Mouse (Mus musculus) kidney, embryonic 15.5 days (tissue): Measurements from ENCODE around the gene Cdkal1. TPM values are rescaled to one million over a fixed set of nuclear protein-coding genes. Genes with fewer than 3 reads are reported as not detected.
A peak's percentile ranks its signal among the peaks of the same experiment; 100 is the strongest.

Experiments used
- ATAC-seq: fragments of 200-750 bp; cut with Nextera tagmentation; replicated peaks from 2 replicates; pipeline ENCODE4 v1.8.0; 2017; ENCODE audit warnings: moderate TSS enrichment; ENCODE audit not compliant: low FRiP score
- H3K27ac ChIP-seq: fragments of 300-500 bp; sonication (generic); 2 replicates; pipeline ENCODE4 v1.5.1; 2015; ENCODE audit warnings: mild to moderate bottlenecking, inconsistent platforms
- H3K27me3 ChIP-seq: fragments of 300-500 bp; sonication (generic); 2 replicates; pipeline ENCODE4 v1.6.1; 2015; ENCODE audit warnings: inconsistent platforms
- H3K36me3 ChIP-seq: fragments of 300-500 bp; sonication (generic); 2 replicates; pipeline ENCODE4 v1.6.1; 2015; ENCODE audit warnings: inconsistent platforms
- H3K4me1 ChIP-seq: fragments of 300-500 bp; sonication (generic); 2 replicates; pipeline ENCODE4 v1.6.1; 2015; ENCODE audit warnings: inconsistent platforms
- H3K4me2 ChIP-seq: fragments of 300-500 bp; sonication (generic); 2 replicates; pipeline ENCODE4 v1.6.1; 2015; ENCODE audit warnings: moderate library complexity, mild to moderate bottlenecking, inconsistent platforms
- H3K4me3 ChIP-seq: fragments of 300-500 bp; sonication (generic); replicated peaks from 2 replicates; pipeline ENCODE4 v1.5.1; 2015; ENCODE audit warnings: mild to moderate bottlenecking, inconsistent platforms
- H3K9ac ChIP-seq: fragments of 300-500 bp; sonication (generic); 2 replicates; pipeline ENCODE4 v1.6.1; 2015; ENCODE audit warnings: mild to moderate bottlenecking, inconsistent platforms
- H3K9me3 ChIP-seq: fragments of 300-500 bp; sonication (generic); replicated peaks from 2 replicates; pipeline ENCODE4 v1.6.1; 2016; ENCODE audit warnings: inconsistent platforms
- WGBS: fragments of 180-500 bp; shearing (Covaris S2); methylation state at CpG from one replicate; pipeline ENCODE4 v1.1.7; 2015; ENCODE audit warnings: mixed read lengths; 5-methylcytosine and 5-hydroxymethylcytosine counted together
- polyA plus RNA-seq: library from polyadenylated mRNA; unstranded; fragments of >200 nt; fragmentation: Nextera tagmentation; extraction: Ambion mirVana; gene quantifications from 2 replicates; pipeline ENCODE4 v1.2.1, GENCODE M21; 2015

Cdkal1 gene
- polyA plus RNA-seq, 1 experiment from 2014 or later = 33.5 TPM

GRCm38 (mm10) chr13:29724855-29725254 is 130.6 kb downstream of the Cdkal1 start:
- no peaks in the 10 kb centered on the region for H3K36me3 ChIP-seq
- H3K4me2 ChIP-seq = no peak overlapping the region
- no peaks in the 10 kb centered on the region for H3K9me3 ChIP-seq
- H3K4me3 ChIP-seq = no peak overlapping the region
- H3K27me3 ChIP-seq = no peaks in the 10 kb centered on the region
- 78% methylated on average over 6 of the region's 6 CpGs for WGBS
- H3K9ac ChIP-seq = no peak overlapping the region
- no peak overlapping the region for H3K27ac ChIP-seq
- H3K4me1 ChIP-seq = no peaks in the 10 kb centered on the region
- ATAC-seq = no peak

- Histone ChIP-seq H3K36me3 (no peaks in the 10 kb centered on the region), H3K27me3 (no peaks in the 10 kb centered on the region), H3K9me3 (no peaks in the 10 kb centered on the region), H3K27ac (no peak overlapping the region), H3K9ac (no peak overlapping the region), H3K4me3 (no peak overlapping the region), H3K4me2 (no peak overlapping the region), H3K4me1 (no peaks in the 10 kb centered on the region)
- ATAC-seq = no peak
- 69% methylated on average over 1 of the region's 1 CpGs for WGBS
These were observed 132.3 kb downstream of the Cdkal1 start for GRCm38 (mm10) chr13:29723150-29723549.

GRCm38 (mm10) chr13:29721206-29721605 is 134.3 kb downstream of the Cdkal1 start:
- ATAC-seq = no peak
- no peak overlapping the region for H3K4me3 ChIP-seq
- WGBS = 92% methylated on average over 5 of the region's 5 CpGs
- H3K9me3 ChIP-seq = no peaks in the 10 kb centered on the region
- no peak overlapping the region for H3K27ac ChIP-seq
- H3K27me3 ChIP-seq = no peaks in the 10 kb centered on the region
- no peak overlapping the region for H3K4me2 ChIP-seq
- H3K9ac ChIP-seq = no peak overlapping the region
- H3K36me3 ChIP-seq = no peaks in the 10 kb centered on the region
- no peaks in the 10 kb centered on the region for H3K4me1 ChIP-seq

- Histone ChIP-seq H3K4me3 (no peak overlapping the region), H3K27ac (no peak overlapping the region), H3K9ac (no peak overlapping the region), H3K9me3 (no peaks in the 10 kb centered on the region), H3K27me3 (no peaks in the 10 kb centered on the region), H3K4me1 (peaks cover 10% of the 10 kb centered on the region), H3K4me2 (no peak overlapping the region), H3K36me3 (no peaks in the 10 kb centered on the region)
- ATAC-seq = no peak
- 81% methylated on average over 4 of the region's 4 CpGs for WGBS
These were observed 138.9 kb downstream of the Cdkal1 start for GRCm38 (mm10) chr13:29716550-29716949.

- H3K9me3 ChIP-seq = no peaks in the 10 kb centered on the region
- H3K4me1 ChIP-seq = peaks cover 10% of the 10 kb centered on the region
- H3K27ac ChIP-seq = peak overlapping the region; percentile 59; the same call in 1 of the 2 replicates
- no peak for ATAC-seq
- no peak overlapping the region for H3K4me2 ChIP-seq
- no peaks in the 10 kb centered on the region for H3K27me3 ChIP-seq
- 50% methylated on average over 3 of the region's 3 CpGs for WGBS
- no peak overlapping the region for H3K4me3 ChIP-seq
- H3K36me3 ChIP-seq = no peaks in the 10 kb centered on the region
- H3K9ac ChIP-seq = no peak overlapping the region
These were observed 140.1 kb downstream of the Cdkal1 start for GRCm38 (mm10) chr13:29715241-29715841.

GRCm38 (mm10) chr13:29707620-29708019 is 147.9 kb downstream of the Cdkal1 start:
- Histone ChIP-seq H3K36me3 (peaks cover 8% of the 10 kb centered on the region; the same call in 1 of the 2 replicates), H3K9ac (no peak overlapping the region), H3K4me2 (no peak overlapping the region), H3K4me1 (no peaks in the 10 kb centered on the region), H3K27me3 (no peaks in the 10 kb centered on the region), H3K4me3 (no peak overlapping the region), H3K9me3 (no peaks in the 10 kb centered on the region), H3K27ac (no peak overlapping the region)
- WGBS = 93% methylated on average over 3 of the region's 3 CpGs
- no peak for ATAC-seq

- H3K9ac ChIP-seq = no peak overlapping the region
- no peak overlapping the region for H3K27ac ChIP-seq
- H3K4me2 ChIP-seq = no peak overlapping the region
- H3K9me3 ChIP-seq = no peaks in the 10 kb centered on the region
- H3K4me1 ChIP-seq = 0 out of 2 replicates have a peak, but pooled peaks cover 8% of the 10 kb centered on the region
- no peaks in the 10 kb centered on the region for H3K27me3 ChIP-seq
- H3K36me3 ChIP-seq = no peaks in the 10 kb centered on the region
- ATAC-seq = no peak
- H3K4me3 ChIP-seq = no peak overlapping the region
- 41% methylated on average over 1 of the region's 1 CpGs for WGBS
These were observed 154.1 kb downstream of the Cdkal1 start for GRCm38 (mm10) chr13:29701400-29701799.

GRCm38 (mm10) chr13:29699896-29700295 is 155.6 kb downstream of the Cdkal1 start:
- Histone ChIP-seq H3K9me3 (no peaks in the 10 kb centered on the region), H3K36me3 (no peaks in the 10 kb centered on the region), H3K27ac (no peak overlapping the region), H3K9ac (no peak overlapping the region), H3K4me2 (no peak overlapping the region), H3K4me3 (no peak overlapping the region), H3K27me3 (no peaks in the 10 kb centered on the region), H3K4me1 (0 out of 2 replicates have a peak, but pooled peaks cover 8% of the 10 kb centered on the region)
- 91% methylated on average over 5 of the region's 5 CpGs for WGBS
- ATAC-seq = no peak

- ATAC-seq = no peak
- H3K27me3 ChIP-seq = no peaks in the 10 kb centered on the region
- 0 out of 2 replicates have a peak, but pooled peaks cover 8% of the 10 kb centered on the region for H3K4me1 ChIP-seq
- peak overlapping the region; percentile 14; the same call in 1 of the 2 replicates for H3K27ac ChIP-seq
- 38% methylated on average over 5 of the region's 5 CpGs for WGBS
- no peak overlapping the region for H3K9ac ChIP-seq
- H3K4me2 ChIP-seq = no peak overlapping the region
- no peaks in the 10 kb centered on the region for H3K9me3 ChIP-seq
- H3K4me3 ChIP-seq = no peak overlapping the region
- no peaks in the 10 kb centered on the region for H3K36me3 ChIP-seq
These were observed 157.0 kb downstream of the Cdkal1 start for GRCm38 (mm10) chr13:29698307-29698985.

GRCm38 (mm10) chr13:29697230-29697629 is 158.2 kb downstream of the Cdkal1 start:
- WGBS = 75% methylated on average over 3 of the region's 3 CpGs
- Histone ChIP-seq H3K9ac (no peak overlapping the region), H3K9me3 (no peaks in the 10 kb centered on the region), H3K4me2 (no peak overlapping the region), H3K27me3 (no peaks in the 10 kb centered on the region), H3K4me3 (no peak overlapping the region), H3K27ac (no peak overlapping the region), H3K4me1 (0 out of 2 replicates have a peak, but pooled peaks cover 8% of the 10 kb centered on the region), H3K36me3 (no peaks in the 10 kb centered on the region)
- no peak for ATAC-seq

- ATAC-seq = no peak
- Histone ChIP-seq H3K4me2 (no peak overlapping the region), H3K36me3 (0 out of 2 replicates have a peak, but pooled peaks cover 2% of the 10 kb centered on the region), H3K27ac (no peak overlapping the region), H3K4me1 (peaks cover 3% of the 10 kb centered on the region; the same call in 1 of the 2 replicates), H3K9me3 (no peaks in the 10 kb centered on the region), H3K9ac (no peak overlapping the region), H3K4me3 (no peak overlapping the region), H3K27me3 (no peaks in the 10 kb centered on the region)
- 79% methylated on average over 7 of the region's 7 CpGs for WGBS
These were observed 164.7 kb downstream of the Cdkal1 start for GRCm38 (mm10) chr13:29690734-29691133.

GRCm38 (mm10) chr13:29688851-29689250 is 166.6 kb downstream of the Cdkal1 start:
- 69% methylated on average over 6 of the region's 6 CpGs for WGBS
- H3K4me3 ChIP-seq = no peak overlapping the region
- H3K4me1 ChIP-seq = peaks cover 3% of the 10 kb centered on the region; the same call in 1 of the 2 replicates
- 0 out of 2 replicates have a peak, but pooled peaks cover 2% of the 10 kb centered on the region for H3K36me3 ChIP-seq
- H3K9me3 ChIP-seq = no peaks in the 10 kb centered on the region
- no peak for ATAC-seq
- H3K4me2 ChIP-seq = 0 out of 2 replicates have a peak overlapping the region, but pooled peaks have one; percentile 12
- H3K27me3 ChIP-seq = no peaks in the 10 kb centered on the region
- H3K9ac ChIP-seq = no peak overlapping the region
- peak overlapping the region; percentile 52; the same call in 1 of the 2 replicates for H3K27ac ChIP-seq
